Mouse (Mus musculus): ENCODE data around the gene Rfx4. TPM values are rescaled to one million over a fixed set of nuclear protein-coding genes. Genes with fewer than 3 reads are reported as not detected.

Rfx4 gene
- total and polyA plus RNA-seq, 3 experiments = 0.09 TPM; not detected in 2

- DNase-seq = no peak
- no peaks in the 10 kb centered on the region for H3K27me3 ChIP-seq (ENCODE audit: control insufficient read depth, insufficient read depth, low read length)
- no peaks in the 10 kb centered on the region for H3K36me3 ChIP-seq (ENCODE audit: control insufficient read depth, insufficient read depth, low read length)
- H3K27ac ChIP-seq = no peak overlapping the region
- H3K79me2 ChIP-seq (replicated peaks; ENCODE audit: control insufficient read depth, insufficient read depth, low read length) = no peaks in the 10 kb centered on the region
- WGBS = 79% methylated on average over 3 of the region's 3 CpGs
- H3K4me1 ChIP-seq (ENCODE audit: control insufficient read depth, insufficient read depth, low read length) = peaks cover 1% of the 10 kb centered on the region; the same call in 1 of the 2 replicates
- H3K4me3 ChIP-seq = no peak overlapping the region
- no peak overlapping the region for H3K9ac ChIP-seq (ENCODE audit: low read depth, low read length)
- intact Hi-C loops (cut with DNase I) = no loop called here
- TF ChIP-seq CTCF (IDR thresholded peaks at IDR 0.05) (no peak), POLR2A (IDR thresholded peaks at IDR 0.05; ENCODE audit: insufficient read depth, low read depth, low read length) (no peak), EP300 (IDR thresholded peaks at IDR 0.05; ENCODE audit: insufficient read depth, low read depth, low read length) (no peak)
These were observed 142.5 kb downstream of the Rfx4 start for GRCm38 (mm10) chr10:84898144-84898979.

- WGBS = 63% methylated on average over 5 of the region's 5 CpGs
- intact Hi-C loops (cut with DNase I) = no loop called here
These were observed 145.8 kb downstream of the Rfx4 start for GRCm38 (mm10) chr10:84901676-84902075.

DNA sequence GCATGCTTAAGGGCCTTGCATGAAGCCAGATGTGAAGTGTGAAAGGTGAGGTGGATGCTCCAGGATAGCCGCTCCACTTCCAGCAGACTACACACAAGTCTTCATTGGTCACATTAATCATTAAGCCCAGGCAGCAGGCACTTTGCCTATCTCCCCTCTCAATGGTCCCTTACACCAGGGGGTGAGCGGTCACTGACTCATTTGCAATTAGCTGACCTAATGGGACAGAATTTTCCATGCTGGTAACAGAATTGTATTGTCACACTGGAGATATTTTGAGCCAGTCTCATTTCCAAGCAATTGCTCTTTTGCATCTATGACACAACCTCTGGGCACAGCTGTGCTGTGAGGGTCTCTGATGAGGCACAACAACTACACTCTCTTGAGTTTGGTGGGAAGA lies 146.4 kb downstream of the Rfx4 start:
- TF ChIP-seq CTCF (IDR thresholded peaks at IDR 0.05) = no peak
- no peak for TF ChIP-seq EP300 (IDR thresholded peaks at IDR 0.05; ENCODE audit: insufficient read depth, low read depth, low read length)
- TF ChIP-seq POLR2A (IDR thresholded peaks at IDR 0.05; ENCODE audit: insufficient read depth, low read depth, low read length) = no peak
- intact Hi-C loops (cut with DNase I) = no loop called here
- DNase-seq = no peak
- no peak overlapping the region for H3K9ac ChIP-seq (ENCODE audit: low read depth, low read length)
- peaks cover 3% of the 10 kb centered on the region; the same call in 1 of the 2 replicates for H3K4me1 ChIP-seq (ENCODE audit: control insufficient read depth, insufficient read depth, low read length)
- no peak overlapping the region for H3K4me3 ChIP-seq
- no peaks in the 10 kb centered on the region for H3K79me2 ChIP-seq (replicated peaks; ENCODE audit: control insufficient read depth, insufficient read depth, low read length)
- H3K27ac ChIP-seq = no peak overlapping the region
- no peaks in the 10 kb centered on the region for H3K27me3 ChIP-seq (ENCODE audit: control insufficient read depth, insufficient read depth, low read length)
- H3K36me3 ChIP-seq (ENCODE audit: control insufficient read depth, insufficient read depth, low read length) = no peaks in the 10 kb centered on the region
- WGBS = 73% methylated on average over 2 of the region's 2 CpGs

More at GRCm38 (mm10) chr10:84901676-84902075, 145.8 kb downstream of the Rfx4 start:
- Histone ChIP-seq H3K4me3 (no peak overlapping the region), H3K27ac (peak overlapping the region; percentile 6; the same call in 1 of the 2 replicates), H3K9ac (ENCODE audit: low read depth, low read length) (no peak overlapping the region), H3K27me3 (ENCODE audit: control insufficient read depth, insufficient read depth, low read length) (no peaks in the 10 kb centered on the region), H3K36me3 (ENCODE audit: control insufficient read depth, insufficient read depth, low read length) (no peaks in the 10 kb centered on the region), H3K4me1 (ENCODE audit: control insufficient read depth, insufficient read depth, low read length) (peaks cover 3% of the 10 kb centered on the region; the same call in 1 of the 2 replicates), H3K79me2 (replicated peaks; ENCODE audit: control insufficient read depth, insufficient read depth, low read length) (no peaks in the 10 kb centered on the region)
- TF ChIP-seq EP300 (IDR thresholded peaks at IDR 0.05; ENCODE audit: insufficient read depth, low read depth, low read length) (no peak), CTCF (IDR thresholded peaks at IDR 0.05) (no peak), POLR2A (IDR thresholded peaks at IDR 0.05; ENCODE audit: insufficient read depth, low read depth, low read length) (no peak)
- DNase-seq = peak in 1 of 2 experiments; percentile 24

DNA sequence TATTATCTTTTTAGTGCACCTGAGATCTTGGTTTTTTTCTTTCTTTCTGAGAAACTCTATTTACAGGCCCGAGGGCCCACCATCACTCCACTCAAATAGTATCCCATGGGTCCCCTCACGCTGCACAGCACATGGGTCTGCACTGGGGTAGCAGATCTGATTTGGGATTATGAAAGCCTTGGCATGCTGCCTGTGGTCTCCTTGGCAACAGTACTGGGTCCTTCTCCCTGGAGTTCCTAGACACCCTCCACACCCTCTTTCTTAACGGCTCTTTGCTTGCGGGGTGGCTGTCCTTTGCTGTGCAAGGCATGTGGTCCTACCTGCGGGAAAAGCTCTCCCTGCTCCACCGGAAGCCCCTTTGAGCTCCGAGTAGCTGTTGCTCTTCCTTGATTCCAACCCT lies 147.4 kb downstream of the Rfx4 start:
- TF ChIP-seq EP300 (IDR thresholded peaks at IDR 0.05; ENCODE audit: insufficient read depth, low read depth, low read length) = no peak
- TF ChIP-seq CTCF (IDR thresholded peaks at IDR 0.05) = no peak
- no peak for TF ChIP-seq POLR2A (IDR thresholded peaks at IDR 0.05; ENCODE audit: insufficient read depth, low read depth, low read length)
- no peak overlapping the region for H3K9ac ChIP-seq (ENCODE audit: low read depth, low read length)
- H3K4me1 ChIP-seq (ENCODE audit: control insufficient read depth, insufficient read depth, low read length) = peaks cover 3% of the 10 kb centered on the region; the same call in 1 of the 2 replicates
- peak in 1 of 2 experiments; percentile 21 for DNase-seq
- intact Hi-C loops (cut with DNase I) = no loop called here
- no peaks in the 10 kb centered on the region for H3K27me3 ChIP-seq (ENCODE audit: control insufficient read depth, insufficient read depth, low read length)
- H3K27ac ChIP-seq = no peak overlapping the region
- no peaks in the 10 kb centered on the region for H3K79me2 ChIP-seq (replicated peaks; ENCODE audit: control insufficient read depth, insufficient read depth, low read length)
- H3K36me3 ChIP-seq (ENCODE audit: control insufficient read depth, insufficient read depth, low read length) = no peaks in the 10 kb centered on the region
- 50% methylated on average over 7 of the region's 7 CpGs for WGBS
- no peak overlapping the region for H3K4me3 ChIP-seq

DNA sequence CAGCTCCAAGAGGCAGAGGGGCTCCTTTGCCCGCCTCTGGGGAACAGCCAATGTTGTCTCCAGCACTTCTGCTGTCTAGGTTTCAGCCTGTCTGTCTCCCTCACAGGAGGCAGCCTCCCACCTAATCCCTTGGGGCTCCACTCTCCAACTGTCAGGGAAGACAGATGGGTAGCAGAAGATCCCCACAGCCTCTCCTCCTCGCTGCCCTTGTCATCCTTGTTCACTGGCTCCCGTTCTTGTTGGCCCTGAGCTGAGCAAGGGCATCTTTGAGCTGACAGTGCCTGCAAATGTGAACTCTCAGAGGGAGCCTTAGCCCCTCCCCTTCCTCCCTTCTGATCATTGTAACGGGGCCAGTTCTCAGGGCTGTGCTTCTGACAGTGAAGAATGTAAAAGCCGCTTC lies 147.9 kb downstream of the Rfx4 start:
- Histone ChIP-seq H3K9ac (ENCODE audit: low read depth, low read length) (no peak overlapping the region; the same call in 1 of the 2 replicates), H3K4me1 (ENCODE audit: control insufficient read depth, insufficient read depth, low read length) (peaks cover 3% of the 10 kb centered on the region; the same call in 1 of the 2 replicates), H3K27ac (no peak overlapping the region), H3K79me2 (replicated peaks; ENCODE audit: control insufficient read depth, insufficient read depth, low read length) (no peaks in the 10 kb centered on the region), H3K36me3 (ENCODE audit: control insufficient read depth, insufficient read depth, low read length) (no peaks in the 10 kb centered on the region), H3K4me3 (0 out of 2 replicates have a peak overlapping the region, but pooled peaks have one; percentile 8), H3K27me3 (ENCODE audit: control insufficient read depth, insufficient read depth, low read length) (no peaks in the 10 kb centered on the region)
- no peak for DNase-seq
- WGBS = 17% methylated on average over 5 of the region's 5 CpGs
- TF ChIP-seq POLR2A (IDR thresholded peaks at IDR 0.05; ENCODE audit: insufficient read depth, low read depth, low read length) (no peak), CTCF (IDR thresholded peaks at IDR 0.05) (no peak), EP300 (IDR thresholded peaks at IDR 0.05; ENCODE audit: insufficient read depth, low read depth, low read length) (no peak)
- intact Hi-C loops (cut with DNase I) = no loop called here

DNA sequence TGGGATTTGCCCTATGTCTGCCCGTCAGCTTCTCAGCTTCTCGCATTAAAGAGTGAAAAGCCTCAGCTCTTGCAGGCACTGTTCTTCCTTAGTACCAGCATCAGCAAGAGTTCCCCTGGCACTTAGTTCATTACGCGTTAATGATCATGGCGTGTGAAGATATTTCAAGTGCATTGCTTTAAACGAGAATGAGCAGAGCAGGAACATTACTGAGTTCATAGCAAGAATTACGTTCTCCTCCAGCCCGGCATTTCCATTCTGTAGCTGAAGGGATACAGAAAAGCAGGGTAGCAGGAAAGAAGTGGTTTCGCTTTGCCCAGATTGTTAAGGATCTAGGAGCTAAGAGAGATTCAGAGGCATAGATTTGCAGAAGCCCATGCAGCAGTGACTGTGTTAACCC lies 151.0 kb downstream of the Rfx4 start:
- Histone ChIP-seq H3K79me2 (replicated peaks; ENCODE audit: control insufficient read depth, insufficient read depth, low read length) (no peaks in the 10 kb centered on the region), H3K4me1 (ENCODE audit: control insufficient read depth, insufficient read depth, low read length) (peaks cover 3% of the 10 kb centered on the region; the same call in 1 of the 2 replicates), H3K36me3 (ENCODE audit: control insufficient read depth, insufficient read depth, low read length) (no peaks in the 10 kb centered on the region), H3K27me3 (ENCODE audit: control insufficient read depth, insufficient read depth, low read length) (no peaks in the 10 kb centered on the region), H3K27ac (no peak overlapping the region), H3K4me3 (no peak overlapping the region), H3K9ac (ENCODE audit: low read depth, low read length) (no peak overlapping the region)
- 89% methylated on average over 9 of the region's 9 CpGs for WGBS
- TF ChIP-seq POLR2A (IDR thresholded peaks at IDR 0.05; ENCODE audit: insufficient read depth, low read depth, low read length) = no peak
- TF ChIP-seq EP300 (IDR thresholded peaks at IDR 0.05; ENCODE audit: insufficient read depth, low read depth, low read length) = no peak
- no peak for TF ChIP-seq CTCF (IDR thresholded peaks at IDR 0.05)
- intact Hi-C loops (cut with DNase I) = no loop called here
- DNase-seq = no peak

All from heart, adult 2 months (tissue).